Mouse (Mus musculus): ENCODE measurements around the gene Fars2.

The Fars2 gene

DNA sequence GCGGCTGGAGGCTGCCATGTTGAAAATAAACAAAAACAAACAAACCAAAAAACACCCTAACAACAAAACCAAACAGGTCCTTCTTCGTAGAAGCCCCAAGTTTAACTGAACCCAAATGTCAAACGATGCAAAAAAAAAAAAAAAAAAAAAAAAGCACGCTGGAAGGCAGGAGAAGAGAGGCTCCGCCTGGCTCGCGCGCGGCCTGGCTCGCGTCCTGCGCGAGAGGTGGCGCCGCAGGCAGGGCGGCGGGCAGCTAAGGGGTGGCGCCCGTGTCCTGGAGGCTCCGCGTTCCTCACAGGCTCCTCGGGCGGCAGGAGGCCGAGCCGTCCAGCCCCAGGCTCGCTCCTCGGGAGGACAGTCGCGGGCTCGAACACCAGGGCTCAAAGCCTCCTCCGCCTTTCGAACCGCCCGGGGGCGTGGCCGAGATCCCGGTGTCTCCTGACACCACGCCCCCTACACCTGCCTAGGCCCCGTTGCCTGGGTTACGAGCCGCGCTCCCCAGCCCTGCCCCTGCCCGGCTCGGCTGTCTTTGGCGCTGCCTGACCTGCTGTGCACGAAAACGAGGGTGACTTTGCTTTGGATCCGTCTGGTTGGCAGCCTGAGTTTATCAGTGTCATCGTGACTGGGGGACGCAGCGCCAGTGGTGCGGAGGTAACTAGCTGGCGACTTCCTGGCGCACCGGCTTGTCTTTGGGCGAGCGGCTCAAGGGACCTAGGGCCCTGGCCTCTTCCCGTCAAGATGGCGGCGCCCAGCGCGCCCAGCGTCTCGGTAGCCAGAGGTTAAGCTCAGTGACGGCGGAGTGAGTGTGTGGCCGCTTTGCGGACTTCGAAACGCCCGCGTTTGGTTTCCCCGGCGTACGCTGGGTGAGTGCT, at the start of gene Fars2, which contains the start of gene Lyrm4:
TSS of gene Fars2 (plus strand) at position 270 of the 872 bp plus-strand sequence.
TSS of gene Lyrm4 (minus strand) at position 384 of the 872 bp plus-strand sequence.
- DNase-seq (ENCODE audit: low read depth, low spot score): peak; percentile 82

DNA sequence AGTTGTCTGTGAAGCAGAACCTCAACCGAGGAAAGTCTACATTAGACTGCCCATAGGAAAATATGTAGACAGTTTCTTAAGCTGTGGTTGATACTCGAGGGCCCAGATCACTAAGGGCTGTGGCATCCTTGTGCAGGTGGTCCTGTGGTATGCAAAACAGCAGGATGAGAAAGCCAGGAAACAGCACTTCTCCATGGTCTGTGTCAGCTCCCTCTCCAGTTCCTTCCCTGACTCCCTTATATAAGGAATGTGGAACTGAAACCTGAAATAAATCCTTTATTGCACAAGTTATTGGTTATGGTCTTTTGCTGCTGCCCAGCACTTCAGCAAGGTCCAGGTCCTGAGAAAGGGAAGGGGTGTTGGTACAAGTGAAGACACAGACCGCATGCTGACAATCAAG, 42.7 kb upstream of the Fars2 start:
- DNase-seq (ENCODE audit: low read depth, low spot score): no peak

DNA sequence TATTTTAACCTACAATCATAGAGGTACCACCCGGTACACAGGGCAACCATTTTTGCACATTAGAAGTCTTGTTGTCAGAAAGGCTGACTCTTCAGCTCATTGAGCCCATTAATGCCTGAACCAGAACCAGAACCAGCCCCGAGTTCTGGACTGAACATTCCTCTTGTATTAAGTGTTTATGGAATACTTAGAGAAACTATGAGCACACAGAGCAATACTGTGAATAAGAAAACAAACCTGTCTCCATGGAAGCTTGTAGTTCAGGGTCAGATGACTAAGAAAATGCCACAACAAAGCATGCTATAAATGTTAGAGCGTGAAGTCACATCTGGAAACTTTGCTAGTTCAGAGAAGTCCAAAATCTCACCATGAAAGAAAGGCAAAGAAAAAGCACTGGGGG, 35.6 kb upstream of the Fars2 start:
- no peak for DNase-seq (ENCODE audit: low read depth, low spot score)

DNA sequence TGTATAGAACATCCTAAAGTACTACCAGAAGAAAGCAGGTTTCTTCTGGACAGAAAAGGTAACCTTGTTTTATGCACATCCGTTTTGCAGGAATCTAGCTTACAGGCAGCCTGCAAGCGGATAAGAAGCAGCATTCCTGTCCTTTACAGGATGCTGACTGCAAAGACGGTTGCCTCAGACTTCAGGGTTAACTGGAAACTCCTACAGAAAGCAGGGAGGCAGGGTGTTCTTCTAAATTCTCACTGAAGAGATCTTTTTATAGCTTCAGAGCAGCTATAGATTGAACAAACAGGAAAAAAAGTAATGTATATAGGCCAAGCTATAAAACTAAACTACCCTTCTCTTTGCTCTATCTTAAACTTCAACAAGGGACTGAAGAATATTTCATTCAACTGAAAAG, 32.5 kb upstream of the Fars2 start:
- DNase-seq (ENCODE audit: low read depth, low spot score): no peak

DNA sequence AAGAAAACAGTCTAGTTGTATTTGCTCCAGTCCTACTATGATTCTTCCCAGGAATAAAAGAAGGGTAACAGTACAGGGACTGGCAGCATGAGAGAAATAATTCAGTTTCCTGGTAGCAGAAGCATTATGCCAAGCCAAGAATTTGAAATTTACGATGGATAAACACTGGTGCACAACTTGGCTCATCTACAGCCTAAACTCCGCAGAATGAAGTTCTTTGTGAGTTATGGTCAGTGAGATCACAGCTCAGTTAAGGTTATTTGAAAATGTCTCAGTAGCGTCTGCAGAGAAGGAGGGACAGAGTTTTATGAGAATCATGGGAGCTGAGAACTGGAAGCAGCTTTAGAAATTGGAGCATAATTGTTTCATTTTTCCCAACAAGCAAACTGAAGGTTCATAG, 31.2 kb upstream of the Fars2 start:
- DNase-seq (ENCODE audit: low read depth, low spot score): no peak

DNA sequence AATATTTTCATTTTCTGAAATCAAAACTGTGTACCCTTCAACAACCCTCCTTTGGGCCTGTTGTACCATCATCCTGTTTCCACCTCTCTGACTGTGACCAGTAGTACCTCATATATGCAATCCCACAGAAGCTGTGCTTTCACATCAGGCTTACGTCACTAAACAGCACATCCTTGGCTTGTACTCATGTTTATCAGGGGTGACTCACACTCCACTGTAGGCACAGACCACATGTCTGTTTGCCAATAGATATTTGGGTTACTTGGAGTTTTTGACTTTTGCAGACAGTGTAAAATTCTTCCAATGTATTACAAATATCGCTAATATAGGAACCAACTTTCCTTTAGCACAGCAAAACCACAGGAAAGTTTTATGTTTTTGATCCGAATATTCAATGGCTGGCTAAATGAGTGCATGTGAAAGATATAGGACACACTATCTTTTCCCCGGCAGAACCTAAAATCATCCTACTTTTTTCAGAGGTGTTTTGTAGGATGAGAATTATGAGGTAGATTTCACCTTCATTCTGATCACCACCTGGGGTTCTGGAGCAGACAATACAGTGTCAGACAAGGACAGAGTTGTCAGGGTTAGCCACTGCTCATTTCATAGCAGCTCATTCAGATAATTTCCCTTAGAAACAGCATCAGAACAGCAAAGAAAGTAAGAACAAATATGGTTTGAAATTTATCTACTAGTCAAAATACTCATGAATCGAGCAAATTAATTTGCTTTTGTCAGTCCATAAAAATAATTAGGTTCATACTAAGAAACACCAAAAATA, 30.4 kb upstream of the Fars2 start:
- no peak for DNase-seq (ENCODE audit: low read depth, low spot score)

DNA sequence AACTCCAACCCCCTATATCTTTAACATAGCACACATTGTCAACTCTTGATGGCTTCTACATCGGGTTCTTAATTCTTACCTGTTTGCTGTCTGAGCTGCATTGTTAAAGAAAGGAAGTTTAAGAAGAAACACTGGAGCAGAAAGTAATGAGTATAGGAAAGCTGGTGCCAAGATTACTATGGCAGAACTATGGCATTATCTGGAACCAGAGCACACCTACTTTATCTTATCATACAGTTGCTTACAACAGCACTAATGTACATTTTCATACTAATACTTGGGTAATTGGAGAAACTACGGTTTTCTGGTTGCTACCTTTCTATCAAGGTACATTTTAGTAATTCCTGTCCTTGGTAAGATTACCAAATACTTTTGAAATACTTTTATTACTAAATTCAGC, 29.8 kb upstream of the Fars2 start:
- no peak for DNase-seq (ENCODE audit: low read depth, low spot score)

DNA sequence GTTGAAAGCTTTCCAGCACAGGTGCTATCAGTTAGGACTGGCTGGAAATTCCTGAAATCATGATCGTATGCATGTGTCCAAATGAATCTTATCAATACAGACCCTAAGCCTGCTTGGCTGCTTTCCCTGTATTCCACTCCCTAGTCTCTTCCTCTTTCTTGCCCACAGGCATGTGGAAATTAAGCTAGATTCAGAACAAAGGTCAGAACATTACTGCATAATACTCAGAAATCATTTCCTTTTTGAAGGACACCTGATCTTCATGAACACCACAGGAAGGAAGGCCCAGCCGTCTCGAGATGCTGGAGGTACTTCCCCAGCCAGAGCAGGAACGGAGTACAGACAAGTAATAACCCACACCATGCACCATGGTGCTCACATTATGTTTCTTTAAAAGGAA, 29.0 kb upstream of the Fars2 start:
- no peak for DNase-seq (ENCODE audit: low read depth, low spot score)

DNA sequence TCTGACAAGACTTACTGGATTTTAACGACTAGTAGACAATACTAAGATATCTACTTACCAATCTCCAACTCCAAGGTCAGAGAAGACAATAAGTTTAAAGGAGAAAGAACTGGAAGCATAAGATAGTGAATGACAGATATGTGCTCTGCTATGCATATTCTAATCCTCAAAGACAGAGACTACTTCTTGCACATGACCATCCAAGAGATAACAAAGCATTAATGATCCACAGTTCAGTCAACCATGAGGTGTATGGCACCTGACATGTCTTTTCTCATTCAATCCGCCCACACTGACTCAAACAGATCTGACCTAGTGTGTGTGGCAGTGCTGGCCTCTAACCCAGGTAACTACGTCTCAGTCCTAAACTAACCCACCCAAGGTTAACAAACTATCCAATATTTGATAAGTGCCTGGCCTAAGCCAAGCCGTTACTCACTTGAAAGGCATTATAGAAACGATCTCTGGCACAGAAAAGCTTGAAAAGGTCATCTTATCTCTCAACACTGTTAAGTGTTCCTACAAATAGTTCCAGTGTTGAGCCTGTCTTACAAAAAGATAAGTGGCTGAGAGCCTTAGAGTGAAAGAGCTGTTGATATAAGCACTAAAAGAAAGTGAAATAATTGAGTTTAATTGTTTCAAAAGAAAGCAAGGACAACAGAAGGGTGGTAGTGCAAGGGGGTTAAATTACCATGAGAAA, 20.4 kb upstream of the Fars2 start:
- DNase-seq (ENCODE audit: low read depth, low spot score): no peak

DNA sequence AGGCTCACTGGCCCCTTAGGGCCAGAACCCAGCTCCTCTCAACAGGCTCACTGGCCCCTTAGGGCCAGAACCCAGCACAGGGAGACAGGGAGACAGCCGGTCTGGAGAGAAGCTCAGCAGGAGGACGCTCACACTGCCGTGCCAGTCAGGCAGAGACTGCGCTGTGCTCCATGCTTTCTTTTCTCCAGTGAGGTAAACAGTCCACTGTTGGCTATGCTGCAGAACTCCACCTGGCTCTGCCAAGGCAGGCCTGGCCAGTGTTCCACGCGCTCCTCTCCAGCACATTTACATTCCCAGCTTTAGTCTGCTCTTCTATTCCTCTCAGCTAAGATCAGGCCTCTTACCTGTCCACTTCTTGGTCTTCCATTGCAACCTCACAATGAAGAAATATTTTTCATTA, 11.6 kb upstream of the Fars2 start:
- no peak for DNase-seq (ENCODE audit: low read depth, low spot score)

DNA sequence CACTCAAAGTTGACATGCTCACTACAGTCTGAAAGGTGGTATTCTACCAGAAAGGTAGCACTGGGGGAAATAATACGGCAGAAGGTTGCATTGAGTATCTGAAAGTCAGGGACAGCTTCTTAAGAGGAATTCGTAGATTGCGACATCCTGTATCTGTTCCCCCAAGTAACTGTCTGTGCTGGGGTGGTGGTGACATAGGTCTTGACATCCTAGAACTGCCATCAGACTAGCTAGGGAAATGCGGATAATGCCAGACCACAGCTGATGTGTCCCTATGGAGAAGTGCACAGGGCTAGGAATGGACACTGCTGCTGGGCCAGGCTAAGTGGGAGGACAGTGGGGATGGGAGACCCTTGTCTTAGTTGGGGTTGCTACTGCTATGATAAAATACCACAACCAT, 8.7 kb upstream of the Fars2 start:
- no peak for DNase-seq (ENCODE audit: low read depth, low spot score)

DNA sequence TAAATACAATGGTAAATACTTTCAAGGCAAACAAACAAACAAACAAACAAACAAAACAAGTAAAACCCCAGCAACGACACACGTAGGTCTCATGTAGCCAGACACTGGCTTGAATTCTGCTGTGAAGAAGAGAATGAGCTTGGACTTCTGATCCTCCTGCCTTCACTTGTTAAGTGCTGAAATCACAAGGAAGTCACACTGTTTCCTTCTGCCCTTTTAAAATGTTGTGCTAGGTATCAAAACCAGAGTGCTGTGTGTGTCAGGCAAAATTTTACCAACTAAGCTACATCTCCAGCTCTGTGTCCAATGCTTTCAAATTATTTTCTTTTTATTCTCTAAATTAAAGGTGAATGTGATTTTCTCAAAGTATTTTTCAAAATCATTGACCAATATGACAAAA, 5.9 kb upstream of the Fars2 start:
- DNase-seq (ENCODE audit: low read depth, low spot score): no peak

DNA sequence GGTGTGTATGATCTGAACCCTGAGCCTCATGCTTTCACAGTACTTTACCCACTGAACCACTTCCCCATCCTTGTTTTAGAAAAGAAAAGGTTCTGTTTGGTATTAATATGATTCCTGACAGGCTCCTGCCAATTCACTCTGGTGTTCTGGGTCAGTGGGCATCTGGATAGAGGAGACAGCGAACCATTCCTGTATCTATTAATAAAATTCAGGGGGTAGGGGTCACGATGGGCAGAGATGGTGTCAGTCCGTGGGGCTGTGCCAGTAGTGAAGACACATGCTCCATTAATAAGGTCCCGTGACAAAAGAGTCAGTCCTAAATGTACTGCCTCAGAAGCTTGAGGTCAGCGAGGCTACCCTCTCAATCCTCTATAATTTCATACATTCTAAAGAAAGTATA, 4.0 kb upstream of the Fars2 start:
- no peak for DNase-seq (ENCODE audit: low read depth, low spot score)

DNA sequence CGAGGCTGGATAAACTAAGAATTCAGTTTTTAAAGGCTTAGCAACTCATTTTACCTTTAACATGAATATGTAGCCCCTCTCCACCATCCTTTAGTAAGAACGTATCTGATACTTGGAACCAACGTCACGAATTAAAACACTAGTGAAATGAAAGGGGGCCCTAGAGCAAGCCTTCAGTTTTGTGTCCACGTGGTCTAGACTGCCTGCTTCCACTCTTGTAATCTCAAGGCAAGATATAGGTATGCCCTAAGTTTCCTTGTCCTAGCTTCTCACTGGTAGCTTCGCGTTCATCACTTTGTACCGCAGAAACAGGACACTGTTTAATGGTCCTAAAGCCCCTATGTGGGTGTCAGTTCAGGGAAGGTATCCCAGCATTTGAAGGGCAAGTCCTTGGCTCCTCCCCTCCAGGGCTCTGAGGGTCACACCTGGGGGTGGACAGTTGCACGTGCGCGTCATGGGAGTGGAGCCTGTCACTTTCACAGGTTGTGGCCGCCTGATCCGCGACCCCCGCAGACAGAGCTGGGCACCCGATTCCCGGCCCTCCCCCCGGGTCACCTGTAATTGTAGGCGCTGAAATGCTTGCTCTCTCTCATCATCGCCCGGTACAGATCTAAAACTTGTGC, 581 bp upstream of the Fars2 start:
- peak; percentile 4 for DNase-seq (ENCODE audit: low read depth, low spot score)

DNA sequence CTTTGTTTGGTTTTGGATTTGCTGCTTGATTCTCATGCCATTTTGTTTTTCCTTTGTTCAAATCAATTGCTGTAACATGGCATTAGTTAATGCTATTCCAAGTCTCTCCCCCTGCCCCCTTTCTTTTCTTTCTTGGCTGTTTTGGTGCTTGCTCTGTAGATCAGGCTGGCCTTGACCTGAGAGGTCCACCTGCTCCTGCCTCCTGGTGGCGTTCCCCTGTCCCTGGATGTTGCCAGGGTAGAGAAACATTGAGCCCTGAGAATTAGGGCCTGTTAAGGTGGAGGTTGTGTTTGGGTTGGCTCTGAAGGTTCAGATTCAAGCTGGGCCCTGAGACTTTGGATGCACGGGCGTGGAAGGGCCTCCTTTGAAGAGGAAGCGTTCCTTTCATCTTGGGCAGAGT, 2.5 kb downstream of the Fars2 start:
- DNase-seq (ENCODE audit: low read depth, low spot score): no peak

DNA sequence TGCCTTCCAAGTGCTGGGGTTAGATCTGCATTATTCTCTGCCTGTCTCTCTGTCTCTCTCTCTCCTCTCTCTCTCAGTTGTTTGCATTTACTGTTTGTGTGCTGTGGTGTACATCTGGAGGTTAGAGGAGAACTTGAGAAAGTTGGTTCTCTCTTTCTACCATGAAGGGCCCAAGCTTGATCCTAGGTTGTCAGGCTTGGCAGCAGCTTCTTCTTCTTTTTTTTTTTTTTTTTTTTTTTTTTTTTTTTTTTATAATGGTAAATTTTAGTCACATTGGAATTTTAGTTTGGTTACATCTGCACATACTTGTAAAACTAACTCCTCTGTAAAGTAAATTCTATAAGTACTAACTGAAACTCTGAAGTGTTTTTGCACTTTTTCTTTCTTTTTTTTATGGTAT, 3.4 kb downstream of the Fars2 start:
- DNase-seq (ENCODE audit: low read depth, low spot score): no peak

DNA sequence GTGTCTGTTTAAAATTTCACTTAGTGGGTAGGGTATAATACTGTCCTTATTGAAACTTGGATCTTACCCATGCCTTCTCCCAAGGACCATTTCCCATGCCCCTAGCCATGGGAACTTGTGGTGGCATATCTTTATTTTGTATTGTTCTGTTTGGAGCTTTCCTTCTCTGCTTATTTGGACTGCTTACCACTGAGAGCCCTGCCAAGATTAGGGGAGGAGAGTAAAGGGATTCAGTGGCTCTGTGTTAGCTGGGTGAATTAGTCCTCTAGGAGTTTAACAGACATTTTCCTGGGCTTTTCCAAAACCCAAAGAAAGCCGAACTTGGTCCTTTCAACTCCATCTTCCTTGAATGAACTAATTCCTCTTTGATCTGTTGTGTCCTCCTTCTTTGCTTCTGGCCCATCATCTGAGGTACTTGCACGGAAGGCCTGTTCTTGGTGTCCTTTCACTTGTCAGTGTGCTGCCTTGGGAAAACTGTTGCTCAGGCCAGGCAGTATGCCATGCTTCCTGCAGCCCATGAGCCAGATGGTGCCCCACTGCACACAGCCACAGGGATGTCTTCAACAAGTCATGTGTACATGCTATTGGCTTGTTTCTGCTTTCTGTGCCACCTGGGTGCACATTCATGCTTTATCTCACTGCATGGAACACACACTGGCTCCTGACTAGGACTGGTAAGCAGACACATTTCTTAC, 12.3 kb downstream of the Fars2 start:
- no peak for DNase-seq (ENCODE audit: low read depth, low spot score)

DNA sequence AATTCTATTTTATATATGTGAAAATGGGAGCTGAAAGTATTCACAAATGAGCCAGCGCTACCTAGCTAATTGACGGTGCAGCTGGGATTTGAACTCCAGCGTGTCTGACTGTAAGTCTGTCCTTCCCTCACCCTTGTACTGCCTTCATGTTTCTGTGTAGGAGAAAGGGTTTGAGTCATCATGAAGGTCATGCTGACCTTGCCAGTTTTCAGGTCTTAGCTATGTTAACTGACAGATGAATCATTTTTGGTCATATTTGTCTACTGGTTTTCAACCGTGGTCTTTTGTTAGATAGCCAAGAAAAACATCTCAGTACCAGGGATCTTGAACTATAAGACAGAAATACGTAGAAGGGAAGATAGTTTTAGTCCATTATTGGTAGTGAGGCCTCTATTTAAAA, 14.2 kb downstream of the Fars2 start:
- DNase-seq (ENCODE audit: low read depth, low spot score): no peak

DNA sequence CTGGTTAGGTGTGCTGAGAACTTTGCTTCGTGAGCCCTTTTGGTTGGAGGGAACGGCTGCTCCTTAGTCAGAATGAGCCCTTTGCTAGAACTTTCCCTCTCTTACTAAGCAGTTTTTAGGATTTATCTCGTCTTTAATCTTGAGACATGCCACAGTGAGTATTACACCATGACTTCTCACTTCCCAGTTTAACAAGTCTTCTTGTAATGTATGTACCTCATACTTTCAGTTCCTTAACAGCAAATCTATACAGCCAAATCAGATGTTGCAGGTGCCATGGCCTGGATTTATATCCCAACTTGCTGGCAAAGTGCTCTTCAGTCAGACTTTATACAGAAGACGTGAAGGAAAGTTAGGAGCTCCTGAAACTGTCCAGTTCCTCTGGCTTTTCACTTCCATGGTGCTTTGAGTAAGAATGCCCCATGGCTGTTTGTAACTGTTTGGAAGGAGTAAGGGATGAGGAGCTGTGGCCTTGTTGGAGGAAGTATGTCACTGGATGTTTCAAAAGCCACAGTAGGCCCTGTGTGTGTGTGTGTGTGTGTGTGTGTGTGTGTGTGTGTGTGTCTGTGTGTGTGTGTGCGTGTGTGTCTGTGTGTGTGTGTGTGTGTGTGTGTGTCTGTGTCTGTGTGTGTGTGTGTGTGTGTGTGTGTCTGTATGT, 14.9 kb downstream of the Fars2 start:
- no peak for DNase-seq (ENCODE audit: low read depth, low spot score)

DNA sequence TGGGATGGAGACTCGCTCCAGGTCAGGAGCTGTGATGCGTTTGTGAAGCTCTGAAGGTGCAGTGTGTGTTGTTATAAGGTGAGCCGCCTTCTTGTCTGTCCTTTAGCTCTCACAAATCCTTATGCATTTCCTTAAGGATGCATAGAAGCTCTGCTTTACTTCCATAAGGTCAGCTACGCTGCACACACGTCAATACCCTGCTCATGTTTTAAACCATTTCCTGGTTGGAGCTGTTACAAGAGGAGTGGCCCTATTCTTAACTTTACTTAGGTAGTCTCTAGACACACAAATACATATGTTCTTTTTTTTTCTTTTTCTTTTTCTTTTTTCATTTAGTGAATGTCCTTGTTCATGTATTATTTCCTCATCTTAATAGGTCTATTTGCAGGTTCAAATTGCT, 22.5 kb downstream of the Fars2 start:
- DNase-seq (ENCODE audit: low read depth, low spot score): no peak

Measured in WW6 (cell line).